Mouse (Mus musculus) stomach, embryonic 16.5 days (tissue): ENCODE results near the gene Cisd2. TPM values are rescaled to one million over a fixed set of nuclear protein-coding genes. Genes with fewer than 3 reads are reported as not detected.
A peak's percentile ranks its signal among the peaks of the same experiment; 100 is the strongest.

Experiments
- ATAC-seq: fragments of 200-750 bp; cut with Nextera tagmentation; 2 replicates; pipeline ENCODE4 v1.8.0; 2017; ENCODE audit warnings: moderate number of reproducible peaks, moderate TSS enrichment; ENCODE audit not compliant: insufficient read depth, low FRiP score
- H3K27ac ChIP-seq: fragments of 300-500 bp; sonication (generic); 2 replicates; pipeline ENCODE4 v1.5.1; 2014; ENCODE audit warnings: low read length
- H3K27me3 ChIP-seq: fragments of 300-500 bp; sonication (generic); 2 replicates; pipeline ENCODE4 v1.6.1; 2014; ENCODE audit warnings: low read length, control low read depth, mixed read lengths; ENCODE audit not compliant: control insufficient read depth, insufficient read depth
- H3K36me3 ChIP-seq: fragments of 300-500 bp; sonication (generic); 2 replicates; pipeline ENCODE4 v1.6.1; 2014; ENCODE audit warnings: low read length; ENCODE audit not compliant: control insufficient read depth, insufficient read depth
- H3K4me1 ChIP-seq: fragments of 300-500 bp; sonication (generic); 2 replicates; pipeline ENCODE4 v1.6.1; 2014; ENCODE audit warnings: low read length, control low read depth, mixed read lengths; ENCODE audit not compliant: control insufficient read depth, insufficient read depth
- H3K4me2 ChIP-seq: fragments of 300-500 bp; sonication (generic); 2 replicates; pipeline ENCODE4 v1.6.1; 2014; ENCODE audit warnings: low read depth, low read length, mixed read lengths
- H3K4me3 ChIP-seq: fragments of 300-500 bp; sonication (generic); replicated peaks from 2 replicates; pipeline ENCODE4 v1.5.1; 2014; ENCODE audit warnings: mild to moderate bottlenecking, low read length
- H3K9ac ChIP-seq: fragments of 300-500 bp; sonication (generic); 2 replicates; pipeline ENCODE4 v1.6.1; 2014; ENCODE audit warnings: low read length
- H3K9me3 ChIP-seq: fragments of 300-500 bp; sonication (generic); replicated peaks from 2 replicates; pipeline ENCODE4 v1.6.1; 2016; ENCODE audit warnings: low read length, control low read depth; ENCODE audit not compliant: control insufficient read depth
- WGBS: fragments of 180-500 bp; shearing (Covaris S2); extraction: QIAGEN DNeasy Blood & Tissue Kit; methylation state at CpG from one replicate; pipeline ENCODE4 v1.1.7; 2014; 5-methylcytosine and 5-hydroxymethylcytosine counted together
- polyA plus RNA-seq: library from polyadenylated mRNA; unstranded; fragments of >200 nt; fragmentation: Nextera tagmentation; extraction: Ambion mirVana; gene quantifications from 2 replicates; pipeline ENCODE4 v1.2.1, GENCODE M21; 2015

Gene Cisd2
- polyA plus RNA-seq, 1 experiment from 2014 or later: 59.7 TPM

GRCm38 (mm10) chr3:135439651-135440050 is 15.9 kb upstream of the Cisd2 start:
- H3K27me3 ChIP-seq: no peaks in the 10 kb centered on the region
- peak overlapping the region; percentile 92 for H3K4me3 ChIP-seq
- WGBS: under 1% methylated on average over 15 of the region's 15 CpGs
- peaks cover 3% of the 10 kb centered on the region; the same call in 1 of the 2 replicates for H3K36me3 ChIP-seq
- peak overlapping the region; percentile 90 for H3K4me2 ChIP-seq
- ATAC-seq: no peak
- H3K9me3 ChIP-seq: no peaks in the 10 kb centered on the region
- H3K27ac ChIP-seq: peak overlapping the region; percentile 100
- H3K4me1 ChIP-seq: peaks cover 10% of the 10 kb centered on the region; the same call in 1 of the 2 replicates
- peak overlapping the region; percentile 99 for H3K9ac ChIP-seq

GRCm38 (mm10) chr3:135438913-135439531 is 15.3 kb upstream of the Cisd2 start:
- peak overlapping the region; percentile 90 for H3K4me2 ChIP-seq
- peaks cover 10% of the 10 kb centered on the region; the same call in 1 of the 2 replicates for H3K4me1 ChIP-seq
- peak overlapping the region; percentile 99 for H3K9ac ChIP-seq
- ATAC-seq: peak; percentile 69
- H3K36me3 ChIP-seq: peaks cover 3% of the 10 kb centered on the region; the same call in 1 of the 2 replicates
- no peaks in the 10 kb centered on the region for H3K9me3 ChIP-seq
- WGBS: under 1% methylated on average over 45 of the region's 76 CpGs
- peak overlapping the region; percentile 92 for H3K4me3 ChIP-seq
- no peaks in the 10 kb centered on the region for H3K27me3 ChIP-seq
- peak overlapping the region; percentile 100 for H3K27ac ChIP-seq

DNA sequence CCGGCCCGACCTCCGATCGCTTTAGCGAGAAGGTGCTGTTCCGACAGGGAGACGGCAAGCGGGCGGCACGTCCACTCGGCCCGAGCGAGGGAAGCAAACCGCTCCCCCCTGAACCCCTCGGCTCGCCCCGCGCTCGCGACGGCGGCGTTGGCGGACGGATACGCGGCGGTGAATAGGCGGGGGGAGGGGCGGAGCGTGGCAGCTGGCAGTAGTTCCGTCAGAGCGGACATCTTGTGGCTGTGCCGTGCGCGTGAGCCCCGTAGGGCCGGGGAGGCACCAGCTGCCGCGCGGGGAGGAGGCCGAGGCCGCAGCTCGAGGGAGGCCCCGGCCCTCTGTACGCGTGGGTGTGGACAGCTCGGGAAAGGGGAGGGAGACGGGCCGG is 14.8 kb upstream of the Cisd2 start:
- Histone ChIP-seq H3K4me2 (peak overlapping the region; percentile 22; the same call in 1 of the 2 replicates), H3K27me3 (no peaks in the 10 kb centered on the region), H3K4me1 (peaks cover 7% of the 10 kb centered on the region; the same call in 1 of the 2 replicates), H3K9me3 (no peaks in the 10 kb centered on the region), H3K9ac (peak overlapping the region; percentile 99), H3K4me3 (peak overlapping the region; percentile 92), H3K27ac (peak overlapping the region; percentile 100), H3K36me3 (peaks cover 3% of the 10 kb centered on the region; the same call in 1 of the 2 replicates)
- peak; percentile 75 for ATAC-seq
- under 1% methylated on average over 44 of the region's 50 CpGs for WGBS

GRCm38 (mm10) chr3:135437758-135438495 is 14.2 kb upstream of the Cisd2 start, which contains the start of gene Ube2d3:
Ube2d3 (plus strand) TSS chr3:135438149.
- peaks cover 6% of the 10 kb centered on the region; the same call in 1 of the 2 replicates for H3K4me1 ChIP-seq
- peak within 1 kb of the TSS; percentile 99 for H3K9ac ChIP-seq
- ATAC-seq: peak; percentile 93
- H3K4me2 ChIP-seq: peak within 1 kb of the TSS; percentile 67
- H3K4me3 ChIP-seq: peak within 1 kb of the TSS; percentile 92
- H3K9me3 ChIP-seq: no peaks in the 10 kb centered on the region
- no peaks in the 10 kb centered on the region for H3K36me3 ChIP-seq
- H3K27ac ChIP-seq: peak within 1 kb of the TSS; percentile 100
- under 1% methylated on average over 56 of the region's 56 CpGs for WGBS
- H3K27me3 ChIP-seq: no peaks in the 10 kb centered on the region

DNA sequence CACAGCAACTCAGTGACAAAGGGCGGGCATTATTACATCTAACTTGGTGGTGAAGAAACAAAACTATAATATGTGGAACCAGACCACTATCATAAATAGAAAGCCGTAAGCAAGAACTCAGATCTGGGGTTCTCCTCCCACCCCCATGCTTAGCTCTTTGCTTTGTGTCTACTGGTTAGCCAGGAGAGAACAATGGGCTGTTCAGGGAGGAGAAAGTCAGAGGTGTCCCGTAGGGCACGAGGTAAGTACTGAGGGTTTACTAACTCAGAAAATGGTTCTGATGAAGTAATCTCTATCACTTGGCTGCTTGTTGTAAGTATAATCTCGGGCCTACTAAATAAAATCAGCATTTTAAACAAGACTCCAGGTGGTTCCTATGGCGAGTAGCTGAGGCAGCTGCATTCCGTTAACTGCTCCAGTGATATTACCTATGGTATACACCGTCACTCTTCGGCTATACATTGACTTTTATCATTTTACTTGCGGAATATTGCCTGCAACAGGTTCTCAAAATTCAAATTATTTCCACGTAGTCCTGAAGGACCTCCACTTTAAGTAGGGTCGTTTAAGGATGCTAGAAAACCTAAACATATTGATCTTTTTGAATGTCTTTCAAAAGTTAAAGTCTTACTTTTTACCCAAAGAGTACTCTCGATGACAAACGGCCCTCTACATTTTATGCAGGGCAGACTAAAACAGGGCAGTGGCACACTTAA is 13.3 kb upstream of the Cisd2 start:
- WGBS: 39% methylated on average over 14 of the region's 14 CpGs
- ATAC-seq: no peak
- H3K9me3 ChIP-seq: no peaks in the 10 kb centered on the region
- H3K4me1 ChIP-seq: 0 out of 2 replicates have a peak, but pooled peaks cover 4% of the 10 kb centered on the region
- no peaks in the 10 kb centered on the region for H3K36me3 ChIP-seq
- H3K4me2 ChIP-seq: peak overlapping the region; percentile 67
- H3K9ac ChIP-seq: peak overlapping the region; percentile 70
- peak overlapping the region; percentile 60 for H3K27ac ChIP-seq
- no peaks in the 10 kb centered on the region for H3K27me3 ChIP-seq
- peak overlapping the region; percentile 57 for H3K4me3 ChIP-seq

DNA sequence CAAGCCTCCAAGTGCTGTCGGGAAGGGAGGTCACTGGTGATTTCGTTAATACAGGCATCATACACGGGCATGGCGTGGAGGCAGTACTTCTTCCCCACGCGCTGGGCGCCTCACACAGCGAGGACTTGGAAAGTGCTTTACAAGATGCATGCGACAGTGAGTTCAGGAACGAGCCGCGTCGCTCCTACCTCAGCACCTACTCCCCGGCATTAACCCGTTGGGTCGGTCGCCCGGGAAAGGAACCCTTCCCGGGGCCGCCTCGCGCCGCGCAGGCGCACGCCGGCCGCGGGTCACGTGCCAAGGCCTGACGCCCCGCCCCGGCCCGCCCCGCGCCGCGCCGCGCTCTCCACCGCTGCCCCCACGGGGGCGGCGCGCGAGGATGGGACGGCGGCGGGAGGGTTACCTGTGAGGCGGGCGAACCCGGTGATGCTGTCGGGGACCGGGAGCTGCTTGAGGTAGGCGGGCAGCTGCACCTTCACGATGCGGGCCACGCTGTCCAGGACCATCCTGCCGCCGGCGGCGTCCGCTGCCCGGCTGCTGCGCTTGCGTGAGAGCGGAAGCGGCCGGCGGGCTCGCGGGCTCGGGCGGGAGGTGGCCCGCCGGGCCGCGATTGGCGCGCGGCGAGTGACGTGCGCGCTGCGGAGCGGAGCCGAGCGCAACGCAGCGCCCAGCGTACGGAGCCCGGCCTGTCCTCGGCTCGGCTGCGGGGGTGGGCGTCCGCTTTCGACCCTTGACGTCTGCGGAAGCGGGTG is 693 bp downstream of the Cisd2 start:
- WGBS: under 1% methylated on average over 101 of the region's 103 CpGs

GRCm38 (mm10) chr3:135422232-135422855 is 1.4 kb downstream of the Cisd2 start:
- peak overlapping the region; percentile 60 for H3K4me2 ChIP-seq
- H3K9ac ChIP-seq: peak overlapping the region; percentile 88
- 11% methylated on average over 8 of the region's 8 CpGs for WGBS
- no peaks in the 10 kb centered on the region for H3K9me3 ChIP-seq
- no peaks in the 10 kb centered on the region for H3K27me3 ChIP-seq
- no peak for ATAC-seq
- no peaks in the 10 kb centered on the region for H3K36me3 ChIP-seq
- H3K4me3 ChIP-seq: peak overlapping the region; percentile 81
- H3K4me1 ChIP-seq: 0 out of 2 replicates have a peak, but pooled peaks cover 9% of the 10 kb centered on the region
- H3K27ac ChIP-seq: peak overlapping the region; percentile 94

More for the DNA sequence above, 693 bp downstream of the Cisd2 start:
- Histone ChIP-seq H3K36me3 (no peaks in the 10 kb centered on the region), H3K4me1 (0 out of 2 replicates have a peak, but pooled peaks cover 9% of the 10 kb centered on the region), H3K27ac (peak overlapping the region; percentile 94), H3K9ac (peak overlapping the region; percentile 88), H3K9me3 (no peaks in the 10 kb centered on the region), H3K4me2 (peak overlapping the region; percentile 87), H3K4me3 (peak overlapping the region; percentile 81), H3K27me3 (no peaks in the 10 kb centered on the region)
- peak; percentile 98 for ATAC-seq

GRCm38 (mm10) chr3:135421310-135421594 is 2.5 kb downstream of the Cisd2 start:
- no peak for ATAC-seq
- no peaks in the 10 kb centered on the region for H3K36me3 ChIP-seq
- no peaks in the 10 kb centered on the region for H3K27me3 ChIP-seq
- 0 out of 2 replicates have a peak, but pooled peaks cover 9% of the 10 kb centered on the region for H3K4me1 ChIP-seq
- H3K9ac ChIP-seq: no peak overlapping the region
- H3K4me3 ChIP-seq: no peak overlapping the region
- H3K27ac ChIP-seq: no peak overlapping the region
- H3K4me2 ChIP-seq: no peak overlapping the region
- H3K9me3 ChIP-seq: no peaks in the 10 kb centered on the region
